Comparison of ENCODE assay signal across 15 mouse cellular contexts in the genomic region with DNA sequence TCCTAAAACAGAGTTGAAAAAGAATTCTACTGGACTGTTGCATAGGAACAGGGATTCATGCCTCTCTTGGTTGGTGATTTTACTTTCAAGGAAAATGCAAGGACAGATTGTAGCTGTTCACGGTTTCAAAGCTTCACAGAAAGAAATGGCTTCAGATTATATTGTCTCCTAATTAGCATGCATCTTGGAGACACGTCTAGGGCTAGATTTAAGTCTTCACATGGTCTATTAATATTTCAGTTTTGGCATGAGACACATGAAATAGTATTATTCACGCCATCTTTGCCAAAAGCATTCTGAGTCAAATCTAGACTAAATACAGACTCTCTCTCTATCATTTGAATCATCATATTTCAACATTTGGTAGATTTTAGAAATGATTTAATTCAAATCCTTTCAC.
"Had no signal": no experiment of that assay in that cellular context is flagged by ENCODE, and none has a peak within 500 bp of the region (broad histone marks: within the 10 kb centered on the region; RNA-seq: fewer than 3 reads in every experiment).

No protein-coding gene starts in this region.

- H3K4me1 ChIP-seq: limb, embryonic 12.5 days; liver, embryonic 13.5 days; lung, embryonic 15.5 days; midbrain, embryonic 12.5 days; neural tube, embryonic 13.5 days; stomach, embryonic 15.5 days had no signal

- H3K27me3 ChIP-seq: limb, embryonic 12.5 days; liver, embryonic 13.5 days; lung, embryonic 15.5 days; megakaryocyte, embryonic 14.5 days; midbrain, embryonic 12.5 days; neural tube, embryonic 13.5 days; stomach, embryonic 15.5 days had no signal

- H3K36me3 ChIP-seq: limb, embryonic 12.5 days; liver, embryonic 13.5 days; lung, embryonic 15.5 days; midbrain, embryonic 12.5 days; neural tube, embryonic 13.5 days; stomach, embryonic 15.5 days had no signal

- H3K4me3 ChIP-seq: left cerebral cortex, adult 2 months; limb, embryonic 12.5 days; liver, embryonic 13.5 days; lung, embryonic 15.5 days; megakaryocyte, embryonic 14.5 days; midbrain, embryonic 12.5 days; neural tube, embryonic 13.5 days; stomach, embryonic 15.5 days had no signal

- DNase-seq: kidney, postnatal 14 days; liver; liver, embryonic 13.5 days; liver, postnatal 0 days; lung, postnatal 14 days; right cerebral cortex, postnatal 14 days; thymus, postnatal 4 days had no signal

- H3K27ac ChIP-seq: left cerebral cortex, adult 2 months; limb, embryonic 12.5 days; liver, embryonic 13.5 days; lung, embryonic 15.5 days; midbrain, embryonic 12.5 days; neural tube, embryonic 13.5 days; stomach, embryonic 15.5 days had no signal

- H3K4me2 ChIP-seq: limb, embryonic 12.5 days; liver, embryonic 13.5 days; lung, embryonic 15.5 days; midbrain, embryonic 12.5 days; neural tube, embryonic 13.5 days; stomach, embryonic 15.5 days had no signal

- ATAC-seq: liver, postnatal 0 days; midbrain, embryonic 16.5 days had no signal

- H3K9me3 ChIP-seq: limb, embryonic 12.5 days; liver, embryonic 13.5 days; lung, embryonic 15.5 days; megakaryocyte, embryonic 14.5 days; midbrain, embryonic 12.5 days; neural tube, embryonic 13.5 days; stomach, embryonic 15.5 days had no signal

- H3K9ac ChIP-seq: limb, embryonic 12.5 days; liver, embryonic 13.5 days; liver, postnatal 0 days; lung, embryonic 15.5 days; midbrain, embryonic 12.5 days; neural tube, embryonic 13.5 days; stomach, embryonic 15.5 days had no signal
